Mouse (Mus musculus) G1E (cell line): ENCODE measurements at regions not wholly inside any gene's neighbourhood (a gene's known extent, or its start where the extent isn't known, plus 50 kb on each side); places are given as distances from the start of the nearest gene placed in this dataset.

Source experiments
- CTCF ChIP-seq: IDR thresholded peaks from 2 replicates; pipeline ENCODE4 v1.5.1; 2012; ENCODE audit warnings: low read depth, low read length, inconsistent platforms, mixed read lengths
- GATA1 ChIP-seq: IDR thresholded peaks from 2 replicates; pipeline ENCODE4 v1.6.1; 2012; ENCODE audit warnings: borderline replicate concordance, low read length, inconsistent platforms, mixed read lengths
- GATA2 ChIP-seq: IDR thresholded peaks from 2 replicates; pipeline ENCODE4 v1.6.1; 2012; ENCODE audit warnings: low read depth, low read length, inconsistent platforms, borderline replicate concordance
- TAL1 ChIP-seq: conservative IDR thresholded peaks from 2 replicates; pipeline ENCODE4 v1.6.1; 2012; ENCODE audit warnings: low read depth, low read length, inconsistent platforms, mixed read lengths

DNA sequence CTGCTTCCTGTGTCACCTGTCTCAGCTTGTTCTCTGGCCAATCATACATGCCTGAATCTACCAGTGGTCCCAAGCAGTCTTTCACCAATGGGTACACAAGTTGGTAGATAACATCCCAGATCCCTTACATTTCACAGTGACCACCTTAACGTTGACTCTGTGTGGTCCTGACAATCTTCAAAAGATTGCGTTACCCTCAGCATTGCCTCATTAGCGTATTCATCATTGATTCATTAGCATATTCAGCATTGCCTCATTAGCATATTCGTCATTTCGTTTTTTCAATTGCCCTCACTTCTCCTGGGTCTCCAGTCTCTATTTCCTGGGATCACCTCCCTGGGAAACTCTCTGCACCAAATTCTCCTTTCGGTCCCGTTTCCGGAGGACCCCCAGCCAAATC, 55.5 kb upstream of the Habp2 start:
- TF ChIP-seq CTCF (no peak), GATA1 (no peak), GATA2 (no peak), TAL1 (no peak)
